Mouse (Mus musculus): ENCODE data around the gene Entpd6. TPM values are rescaled to one million over a fixed set of nuclear protein-coding genes. Genes with fewer than 3 reads are reported as not detected.

The Entpd6 gene
- total and polyA plus RNA-seq, 3 experiments: 30.6 to 45.5 (median 36.4) TPM

- no peak for TF ChIP-seq NRF1 (IDR thresholded peaks at IDR 0.05; ENCODE audit: low read depth, low read length)
- TF ChIP-seq ELF1 (IDR thresholded peaks at IDR 0.05; ENCODE audit: low read depth, low read length): no peak
Observed at GRCm38 (mm10) chr2:150808381-150808780, 59.5 kb downstream of the Entpd6 start (continued).

- TF ChIP-seq PAX5 (IDR thresholded peaks at IDR 0.05; ENCODE audit: low read length) (no peak), SMC3 (IDR thresholded peaks at IDR 0.05; ENCODE audit: low read depth, low read length) (no peak), TBP (conservative IDR thresholded peaks at IDR 0.05; ENCODE audit: low read depth, low read length) (no peak), RCOR1 (conservative IDR thresholded peaks at IDR 0.05; ENCODE audit: low read depth, low read length) (no peak), MEF2A (IDR thresholded peaks at IDR 0.05; ENCODE audit: borderline replicate concordance, low read depth, low read length) (no peak), RAD21 (IDR thresholded peaks at IDR 0.05; ENCODE audit: low read depth, low read length) (no peak), MAZ (IDR thresholded peaks at IDR 0.05; ENCODE audit: low read depth, low read length) (no peak), ZMIZ1 (IDR thresholded peaks at IDR 0.05; ENCODE audit: low read depth, low read length) (no peak), CHD1 (IDR thresholded peaks at IDR 0.05; ENCODE audit: low read depth, low read length) (no peak), ELF1 (IDR thresholded peaks at IDR 0.05; ENCODE audit: low read depth, low read length) (no peak), JUN (IDR thresholded peaks at IDR 0.05; ENCODE audit: insufficient read depth, low read depth, low read length) (no peak), USF1 (IDR thresholded peaks at IDR 0.05; ENCODE audit: low read depth, low read length) (no peak)
- no peak overlapping the region for H3K4me2 ChIP-seq (ENCODE audit: insufficient read depth, low read depth, poor library complexity, severe bottlenecking)
- in situ Hi-C loops (cut with MboI; ENCODE audit: low pct_ligation_motif_present, low pct_unique_long_range_greater_than_20kb, low sequenced_read_pairs) (no loop called here), dilution Hi-C loops (cut with MboI; ENCODE audit: extremely low pct_ligation_motif_present, extremely low pct_unique_long_range_greater_than_20kb, low sequenced_read_pairs) (no loop called here)
- H3K4me1 ChIP-seq (ENCODE audit: control insufficient read depth in 1 of 2, insufficient read depth in 2 of 2): no peaks in the 10 kb centered on the region
- H3K4me3 ChIP-seq (replicated peaks in 1 of 3; ENCODE audit: low read depth in 2 of 3, low read length in 2 of 3, poor library complexity in 1 of 3): no peak overlapping the region
- peaks cover 74 to 98% of the 10 kb centered on the region in 2 experiments for H3K36me3 ChIP-seq (replicated peaks in 1 of 2; ENCODE audit: control insufficient read depth in 1 of 2, insufficient read depth in 1 of 2, low read length in 1 of 2)
- no peaks in the 10 kb centered on the region for H3K9me3 ChIP-seq (replicated peaks; ENCODE audit: low read length)
- H3K79me2 ChIP-seq (replicated peaks; ENCODE audit: control insufficient read depth, extremely low read depth, insufficient read depth, poor library complexity, severe bottlenecking): no peaks in the 10 kb centered on the region
- no peak for DNase-seq (ENCODE audit: extremely low read depth)
- H3K27ac ChIP-seq (ENCODE audit: insufficient read depth, low read depth): no peak overlapping the region
- no peaks in the 10 kb centered on the region for H3K27me3 ChIP-seq (replicated peaks)
- no peak overlapping the region for H3K9ac ChIP-seq (ENCODE audit: insufficient read depth, low read depth)
Observed at GRCm38 (mm10) chr2:150808812-150809211, 60.0 kb downstream of the Entpd6 start.

GRCm38 (mm10) chr2:150810603-150811002 is 61.8 kb downstream of the Entpd6 start:
- Histone ChIP-seq H3K9me3 (replicated peaks; ENCODE audit: low read length) (no peaks in the 10 kb centered on the region), H3K4me3 (replicated peaks in 1 of 3; ENCODE audit: low read depth in 2 of 3, low read length in 2 of 3, poor library complexity in 1 of 3) (no peak overlapping the region), H3K79me2 (replicated peaks; ENCODE audit: control insufficient read depth, extremely low read depth, insufficient read depth, poor library complexity, severe bottlenecking) (no peaks in the 10 kb centered on the region), H3K9ac (ENCODE audit: insufficient read depth, low read depth) (no peak overlapping the region), H3K4me2 (ENCODE audit: insufficient read depth, low read depth, poor library complexity, severe bottlenecking) (no peak overlapping the region), H3K27ac (ENCODE audit: insufficient read depth, low read depth) (no peak overlapping the region), H3K36me3 (replicated peaks in 1 of 2; ENCODE audit: control insufficient read depth in 1 of 2, insufficient read depth in 1 of 2, low read length in 1 of 2) (peaks cover 74 to 97% of the 10 kb centered on the region in 2 experiments), H3K27me3 (replicated peaks) (no peaks in the 10 kb centered on the region), H3K4me1 (ENCODE audit: control insufficient read depth in 1 of 2, insufficient read depth in 2 of 2) (no peaks in the 10 kb centered on the region)
- in situ Hi-C loops (cut with MboI; ENCODE audit: low pct_ligation_motif_present, low pct_unique_long_range_greater_than_20kb, low sequenced_read_pairs): no loop called here
- TF ChIP-seq PAX5 (IDR thresholded peaks at IDR 0.05; ENCODE audit: low read length) (no peak), ZNF384 (IDR thresholded peaks at IDR 0.05; ENCODE audit: low read depth, low read length) (no peak), RCOR1 (conservative IDR thresholded peaks at IDR 0.05; ENCODE audit: low read depth, low read length) (no peak), MYC (IDR thresholded peaks at IDR 0.05; ENCODE audit: low read depth, low read length) (no peak), TCF12 (IDR thresholded peaks at IDR 0.05; ENCODE audit: low read depth, low read length) (no peak), KAT2A (IDR thresholded peaks at IDR 0.05; ENCODE audit: insufficient replicate concordance, low read length) (no peak), POLR2AphosphoS2 (IDR thresholded peaks at IDR 0.05; ENCODE audit: low read depth, low read length) (no peak), NELFE (IDR thresholded peaks at IDR 0.05; ENCODE audit: low read depth, low read length) (no peak), IRF4 (IDR thresholded peaks at IDR 0.05; ENCODE audit: low read depth, low read length) (no peak), UBTF (IDR thresholded peaks at IDR 0.05; ENCODE audit: low read depth, low read length) (no peak), JUN (IDR thresholded peaks at IDR 0.05; ENCODE audit: insufficient read depth, low read depth, low read length) (no peak), HCFC1 (IDR thresholded peaks at IDR 0.05; ENCODE audit: low read depth, low read length) (no peak), USF1 (IDR thresholded peaks at IDR 0.05; ENCODE audit: low read depth, low read length) (no peak)
- dilution Hi-C loops (cut with MboI; ENCODE audit: extremely low pct_ligation_motif_present, extremely low pct_unique_long_range_greater_than_20kb, low sequenced_read_pairs): no loop called here
- no peak for DNase-seq (ENCODE audit: extremely low read depth)
